Mouse (Mus musculus) hindbrain, embryonic 14.5 days (tissue): ENCODE measurements at regions not wholly inside any gene's neighbourhood (a gene's known extent, or its start where the extent isn't known, plus 50 kb on each side); places are given as distances from the start of the nearest gene placed in this dataset.

Source experiments
- ATAC-seq: fragments of 200-750 bp; cut with Nextera tagmentation; 2 replicates; pipeline ENCODE4 v1.8.0; 2017; ENCODE audit warnings: moderate number of reproducible peaks, mild to moderate bottlenecking, moderate TSS enrichment, moderate library complexity; ENCODE audit not compliant: low FRiP score
- DNase-seq: peaks from one replicate; pipeline ENCODE4 v3.0.0-alpha.2; 2015; ENCODE audit warnings: low spot score
- H3K27ac ChIP-seq: fragments of 300-500 bp; sonication (generic); 2 replicates; pipeline ENCODE4 v1.5.1; 2014; ENCODE audit warnings: mild to moderate bottlenecking, moderate library complexity
- H3K27me3 ChIP-seq: fragments of 300-500 bp; sonication (generic); 2 replicates; pipeline ENCODE4 v1.6.1; 2014; ENCODE audit warnings: mild to moderate bottlenecking, low read length, mixed read lengths; ENCODE audit not compliant: control insufficient read depth, insufficient read depth
- H3K36me3 ChIP-seq: fragments of 300-500 bp; sonication (generic); replicated peaks from 2 replicates; pipeline ENCODE4 v1.6.1; 2014; ENCODE audit not compliant: control insufficient read depth, insufficient read depth
- H3K4me1 ChIP-seq: fragments of 300-500 bp; sonication (generic); replicated peaks from 2 replicates; pipeline ENCODE4 v1.6.1; 2014; ENCODE audit warnings: antibody characterized with exemption, low read length, mixed read lengths; ENCODE audit not compliant: control insufficient read depth, insufficient read depth
- H3K4me2 ChIP-seq: fragments of 300-500 bp; sonication (generic); replicated peaks from 2 replicates; pipeline ENCODE4 v1.6.1; 2014; ENCODE audit warnings: mild to moderate bottlenecking, moderate library complexity
- H3K4me3 ChIP-seq: fragments of 300-500 bp; sonication (generic); replicated peaks from 2 replicates; pipeline ENCODE4 v1.5.1; 2014; ENCODE audit warnings: mild to moderate bottlenecking, low read length
- H3K9ac ChIP-seq: fragments of 300-500 bp; sonication (generic); 2 replicates; pipeline ENCODE4 v1.6.1; 2014
- H3K9me3 ChIP-seq: fragments of 300-500 bp; sonication (generic); 2 replicates; pipeline ENCODE4 v1.6.1; 2016; ENCODE audit warnings: low read length; ENCODE audit not compliant: control insufficient read depth
- WGBS: fragments of 180-500 bp; shearing (Covaris S2); extraction: QIAGEN DNeasy Blood & Tissue Kit; methylation state at CpG from one replicate; pipeline ENCODE4 v1.1.7; 2014; 5-methylcytosine and 5-hydroxymethylcytosine counted together

- Histone ChIP-seq H3K9ac (no peak overlapping the region), H3K27me3 (no peaks in the 10 kb centered on the region), H3K4me2 (no peak overlapping the region), H3K4me1 (no peaks in the 10 kb centered on the region), H3K4me3 (no peak overlapping the region), H3K27ac (no peak overlapping the region), H3K36me3 (no peaks in the 10 kb centered on the region), H3K9me3 (no peaks in the 10 kb centered on the region)
- WGBS, result 26% methylated on average over 4 of the region's 4 CpGs
- ATAC-seq, result no peak
- DNase-seq, result peak; percentile 65
Observed at GRCm38 (mm10) chr11:92405818-92406217, 692.0 kb upstream of the Car10 start.

- DNase-seq (no peak), ATAC-seq (no peak)
- no peak overlapping the region for H3K4me3 ChIP-seq
- H3K9me3 ChIP-seq, result no peaks in the 10 kb centered on the region
- H3K4me1 ChIP-seq, result no peaks in the 10 kb centered on the region
- no peak overlapping the region for H3K27ac ChIP-seq
- H3K9ac ChIP-seq, result no peak overlapping the region
- H3K36me3 ChIP-seq, result no peaks in the 10 kb centered on the region
- WGBS, result 31% methylated on average over 2 of the region's 2 CpGs
- H3K27me3 ChIP-seq, result no peaks in the 10 kb centered on the region
- no peak overlapping the region for H3K4me2 ChIP-seq
Observed at GRCm38 (mm10) chr11:92451372-92451771, 646.5 kb upstream of the Car10 start.

GRCm38 (mm10) chr11:92495291-92495690 is 602.5 kb upstream of the Car10 start:
- ATAC-seq (no peak), DNase-seq (no peak)
- Histone ChIP-seq H3K4me3 (no peak overlapping the region), H3K27me3 (no peaks in the 10 kb centered on the region), H3K9me3 (no peaks in the 10 kb centered on the region), H3K27ac (no peak overlapping the region), H3K36me3 (no peaks in the 10 kb centered on the region), H3K9ac (no peak overlapping the region), H3K4me1 (no peaks in the 10 kb centered on the region), H3K4me2 (no peak overlapping the region)
- 92% methylated on average over 2 of the region's 2 CpGs for WGBS
